Mouse (Mus musculus): ENCODE results near the gene Gm17359.

GRCm38 (mm10) chr3:79402056-79402455 lies 65.6 kb downstream of the Gm17359 start:
- TF ChIP-seq CTCF (IDR thresholded peaks at IDR 0.05; ENCODE audit: low read depth) (no peak), EP300 (IDR thresholded peaks at IDR 0.05; ENCODE audit: low read depth) (no peak)

Measured in liver, embryonic 14.5 days (tissue).